ENCODE assay signal across 8 mouse cellular contexts in the genomic region with DNA sequence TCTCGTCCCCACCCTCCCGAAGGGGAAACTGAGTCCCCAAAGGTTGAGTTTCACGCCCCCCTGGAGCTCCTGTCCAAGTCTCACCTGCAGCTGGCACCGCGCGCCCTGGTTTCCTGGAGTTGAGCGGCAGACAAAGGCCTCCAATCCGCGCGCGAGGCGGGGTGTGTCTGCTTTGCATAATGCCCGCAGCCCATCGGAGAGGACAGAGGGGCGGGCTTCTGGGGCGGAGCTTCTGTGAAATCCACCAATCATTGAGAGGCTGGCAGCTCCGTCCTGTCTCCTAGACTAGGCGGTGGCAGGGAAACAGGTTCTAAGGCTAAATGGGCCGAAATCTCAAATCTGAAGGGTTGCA. TPM values are rescaled to one million over a fixed set of nuclear protein-coding genes. Genes with fewer than 3 reads are reported as not detected.
DNase-seq lines count a peak whose midpoint lies in the region; ATAC-seq lines count a peak whose summit lies in the region.

No protein-coding gene starts in this region.

- no peaks in the 10 kb centered on the region for H3K36me3 ChIP-seq in hindbrain, embryonic 12.5 days

- under 1% methylated on average over 19 of the region's 19 CpGs for WGBS in hindbrain, embryonic 12.5 days

- peak overlapping the region; percentile 84 for H3K4me2 ChIP-seq in hindbrain, embryonic 12.5 days (replicated peaks)

- H3K9me3 ChIP-seq in hindbrain, embryonic 12.5 days (replicated peaks) = no peaks in the 10 kb centered on the region

- peak overlapping the region; percentile 63; the same call in 1 of the 2 replicates for H3K9ac ChIP-seq in hindbrain, embryonic 12.5 days

- DNase-seq in T-cell, adult 2 months (ENCODE audit: low spot score) = peak; percentile 93
- peak; percentile 79 to 88 for DNase-seq in cerebellum, postnatal 25 days
- DNase-seq in frontal cortex, postnatal 14 days (ENCODE audit: low spot score in 2 of 2) = peak; percentile 88 to 89
- peak; percentile 91 to 94 for DNase-seq in layer of hippocampus, postnatal 14 days (ENCODE audit: low spot score in 2 of 2)
- DNase-seq in lung, postnatal 10 days = peak; percentile 98
- peak; percentile 87 for DNase-seq in ovary, postnatal 14 days (ENCODE audit: low spot score)
- peak; percentile 95 to 96 for DNase-seq in thymus, postnatal 10 days (ENCODE audit: low spot score in 2 of 2)

- H3K27me3 ChIP-seq in hindbrain, embryonic 12.5 days = no peaks in the 10 kb centered on the region

- peak; percentile 92 for ATAC-seq in hindbrain, embryonic 12.5 days (ENCODE audit: low FRiP score)

- peaks cover 24% of the 10 kb centered on the region for H3K4me1 ChIP-seq in hindbrain, embryonic 12.5 days

- H3K27ac ChIP-seq in hindbrain, embryonic 12.5 days = peak overlapping the region; percentile 24; the same call in 1 of the 2 replicates

- peak overlapping the region; percentile 51 for H3K4me3 ChIP-seq in hindbrain, embryonic 12.5 days

RNA-seq across cellular contexts. Expression of a gene that starts 7.4 kb away (rescaled TPM):
- 10.4 and 10.9 TPM in 2 replicates for polyA plus RNA-seq in hindbrain, embryonic 12.5 days (2016; fragmentation: Nextera tagmentation; extraction: Ambion mirVana)
- 1 to 10 TPM; 4.4 to 4.6 TPM for total RNA-seq in layer of hippocampus, postnatal 14 days (2021)

RNA-seq across cellular contexts. Expression of a gene that starts 48.3 kb away (rescaled TPM):
- polyA plus RNA-seq in hindbrain, embryonic 12.5 days (2016; fragmentation: Nextera tagmentation; extraction: Ambion mirVana) = not detected in 2 replicates
- not detected for total RNA-seq in layer of hippocampus, postnatal 14 days (2021)

RNA-seq across cellular contexts. Expression of a gene that starts 54.6 kb away (rescaled TPM):
- not detected in 2 replicates for polyA plus RNA-seq in hindbrain, embryonic 12.5 days (2016; fragmentation: Nextera tagmentation; extraction: Ambion mirVana)
- not detected for total RNA-seq in layer of hippocampus, postnatal 14 days (2021)

Comparison
In these comparisons a context has a peak if more than half of its experiments do, and no peak if none do; other contexts are left out.
1. Peak in every context shown above with its lines: DNase-seq, ATAC-seq, H3K4me3 ChIP-seq and H3K27ac ChIP-seq.